Mouse (Mus musculus) thymus, adult 2 months (tissue): ENCODE data around the gene Fmnl2.

Source experiments
- CTCF ChIP-seq: fragments of 200-500 bp; IDR thresholded peaks from 2 replicates; pipeline ENCODE4 v1.5.1; 2012; ENCODE audit warnings: mild to moderate bottlenecking, control low read depth, low read length, moderate library complexity, borderline replicate concordance; ENCODE audit not compliant: control insufficient read depth, poor library complexity, insufficient read depth; ENCODE audit errors: extremely low read depth
- POLR2A ChIP-seq: fragments of 200-500 bp; IDR thresholded peaks from 2 replicates; pipeline ENCODE4 v1.6.1; 2012; ENCODE audit warnings: mild to moderate bottlenecking, low read length, control low read depth, moderate library complexity; ENCODE audit not compliant: control insufficient read depth, poor library complexity, insufficient read depth; ENCODE audit errors: extremely low read depth

DNA sequence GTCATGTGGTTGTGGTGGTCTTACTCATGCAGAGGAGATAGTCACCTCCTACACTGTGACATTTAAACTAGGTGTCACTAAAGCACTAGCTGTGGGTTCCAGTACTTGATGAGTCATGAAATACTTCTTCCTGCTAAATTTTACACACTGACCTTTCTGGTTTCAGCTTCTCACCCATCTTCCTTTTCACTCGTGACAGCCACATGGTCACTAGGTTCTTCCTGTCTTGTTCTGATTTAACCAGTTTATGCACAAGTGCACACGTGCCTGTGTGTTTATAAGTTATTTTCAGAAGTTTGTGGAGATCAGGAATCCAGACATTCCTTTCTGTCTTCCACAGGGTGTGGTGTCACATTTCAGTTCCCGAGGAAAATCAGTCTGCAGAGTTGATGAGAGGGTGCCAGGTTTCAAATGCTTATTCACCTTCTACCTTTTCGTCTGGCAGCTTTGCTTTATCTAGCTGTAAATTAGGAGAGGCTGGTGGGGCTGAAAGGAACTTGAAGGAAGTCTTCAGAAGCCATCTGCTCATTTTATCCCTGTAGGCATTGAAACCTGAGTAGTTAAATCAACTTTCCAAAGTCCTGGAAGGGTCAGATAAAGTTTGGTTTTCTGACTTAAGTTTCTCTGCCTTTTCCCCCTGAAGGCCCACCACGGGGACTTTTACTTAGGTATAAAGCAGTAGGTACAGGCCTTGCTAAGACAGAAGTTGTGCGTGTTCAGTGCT is 80.9 kb downstream of the Fmnl2 start:
- TF ChIP-seq POLR2A (no peak), CTCF (no peak)
